Mouse (Mus musculus): ENCODE measurements around the gene Gm27179. TPM values are rescaled to one million over a fixed set of nuclear protein-coding genes. Genes with fewer than 3 reads are reported as not detected.

Gene Gm27179
- 0.02 TPM in 1 of 2 replicates, not detected in the other for polyA plus RNA-seq (2012; rRNA removed)

DNA sequence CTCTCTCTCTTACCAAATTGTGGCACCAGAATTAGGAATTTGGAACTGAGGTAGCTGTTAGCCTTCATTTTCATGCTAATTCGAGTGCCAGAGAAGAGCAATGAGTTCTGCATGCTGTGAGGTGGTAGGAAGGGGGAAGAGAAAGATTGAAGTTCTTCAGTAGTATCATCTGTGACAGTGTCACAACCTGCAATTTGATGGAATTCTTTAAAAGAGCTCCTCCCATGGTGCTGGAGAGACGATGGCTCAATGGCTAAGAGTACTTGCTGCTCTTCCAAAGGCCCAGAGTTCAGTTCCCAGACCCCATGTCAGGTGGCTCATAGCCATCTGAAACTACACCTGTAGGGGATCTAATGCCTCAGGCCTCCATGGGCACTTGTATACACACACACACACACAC, at the start of gene Gm27179:
Gm27179 (minus strand) TSS at position 101 of the 400 bp plus-strand sequence.

GRCm38 (mm10) chr14:69555110-69555831, 42.9 kb upstream of the Gm27179 start, which contains the start of gene Entpd4b:
Entpd4b (plus strand) TSS chr14:69555424.

GRCm38 (mm10) chr14:69503174-69503573, 9.2 kb downstream of the Gm27179 start, which contains the start of gene Gm16867:
Gm16867 (minus strand) TSS chr14:69503362.

Other genes with a start within 250 kb of the Gm27179 start
- not detected in 2 replicates for gene Synb, start 218.2 kb downstream of the Gm27179 start, polyA plus RNA-seq (2012; rRNA removed)
- gene Gm16867, start 9.2 kb downstream of the Gm27179 start, polyA plus RNA-seq (2012; rRNA removed), result 0.01 TPM in 1 of 2 replicates, not detected in the other
- gene Entpd4b, start 42.9 kb upstream of the Gm27179 start, polyA plus RNA-seq (2012; rRNA removed), result 8.8 and 12.2 TPM in 2 replicates

All from central nervous system, embryonic 14 days (tissue).